Mouse (Mus musculus): ENCODE data around the gene 4931406C07Rik.

4931406C07Rik gene

DNA sequence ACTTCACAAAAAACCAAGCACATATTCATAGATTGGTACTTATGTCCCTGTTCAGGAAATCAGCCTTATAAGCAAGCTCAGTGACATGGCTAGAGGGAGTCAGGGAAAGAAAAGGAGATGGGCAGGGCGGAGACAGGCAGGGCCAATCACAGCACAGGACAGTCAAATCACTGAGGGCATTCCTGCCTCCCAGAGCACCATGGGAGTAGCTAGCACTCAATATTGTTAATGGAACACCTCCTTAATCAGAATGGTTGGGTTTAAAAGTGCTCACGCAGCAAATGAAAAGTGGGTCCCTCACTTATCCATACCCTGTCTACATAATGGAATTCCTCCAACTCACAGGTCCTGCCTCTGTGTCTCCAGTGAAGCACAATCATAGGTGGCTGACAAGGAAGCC lies 3.4 kb downstream of the 4931406C07Rik start:
- POLR2A ChIA-PET: interaction anchor here in 3 of 4 experiments (0.7 to 14.9 kb wide), 23 partner anchors 9 to 477 kb away, joined by 3 to 367 read pairs (median 4); partner anchors contain the start of genes Cep295 (in 3 of the 3) and Med17 (in 3 of the 3)

DNA sequence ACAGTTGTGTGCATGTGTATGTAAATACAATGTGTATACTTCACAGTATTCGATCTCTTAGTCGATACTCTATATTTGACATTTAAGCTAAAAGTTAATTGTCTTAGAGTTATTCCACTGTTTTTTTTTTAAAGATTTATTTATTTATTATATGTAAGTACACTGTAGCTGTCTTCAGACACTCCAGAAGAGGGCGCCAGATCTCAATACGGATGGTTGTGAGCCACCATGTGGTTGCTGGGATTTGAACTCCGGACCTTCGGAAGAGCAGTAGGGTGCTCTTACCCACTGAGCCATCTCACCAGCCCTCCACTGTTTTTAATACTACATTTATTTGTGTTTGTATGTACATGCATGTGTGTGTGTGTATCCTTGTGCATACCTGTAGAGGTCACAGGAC lies 4.2 kb downstream of the 4931406C07Rik start:
- ChIA-PET POLR2A (interaction anchor here in 3 of 4 experiments (0.7 to 14.9 kb wide), 14 partner anchors 11 to 517 kb away, joined by 3 to 367 read pairs (median 6); partner anchors contain the start of genes Cep295 (in 2 of the 3) and Med17 (in 2 of the 3)), CTCF (interaction anchor here in 1 of 4 experiments (1.0 to 1.8 kb wide), 4 partner anchors 17 to 60 kb away, joined by 3 to 9 read pairs (median 6); partner anchors contain the start of gene Cep295)

More for the DNA sequence above, 3.4 kb downstream of the 4931406C07Rik start:
- CTCF ChIA-PET: interaction anchor here in 3 of 4 experiments (0.6 to 1.8 kb wide), 6 partner anchors 15 to 577 kb away, joined by 3 to 9 read pairs (median 4); no protein-coding TSS in a partner anchor

- POLR2A ChIA-PET: interaction anchor here in 3 of 4 experiments (0.5 to 14.9 kb wide), 16 partner anchors 9 to 516 kb away, joined by 3 to 367 read pairs (median 4); partner anchors contain the start of genes Cep295 (in 2 of the 3) and Med17 (in 2 of the 3)
- CTCF ChIA-PET: interaction anchor here in 3 of 4 experiments (0.5 to 1.0 kb wide), 4 partner anchors 16 to 60 kb away, joined by 3 to 7 read pairs (median 4); partner anchors contain the start of gene Cep295 (in 1 of the 3)
Observed at GRCm38 (mm10) chr9:15301399-15301798, 4.8 kb downstream of the 4931406C07Rik start.

DNA sequence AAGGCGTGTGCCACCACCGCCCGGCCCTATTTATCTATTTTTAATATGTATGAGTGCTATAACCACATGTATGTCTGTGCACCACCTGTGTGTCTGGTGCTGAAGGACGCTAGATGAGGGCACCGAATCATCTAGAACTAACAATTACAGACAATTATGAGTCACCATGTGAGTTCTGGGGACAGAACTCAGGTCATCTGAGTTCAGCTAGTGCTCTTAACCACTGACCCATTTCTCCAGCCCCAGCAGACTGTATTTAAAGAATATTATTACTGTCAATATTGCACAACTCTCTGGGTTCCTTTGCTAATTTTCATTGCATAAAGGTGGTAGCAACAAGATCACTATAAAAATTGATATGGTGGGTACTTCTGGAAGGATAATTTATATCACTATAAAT lies 6.2 kb downstream of the 4931406C07Rik start:
- CTCF ChIA-PET: no interaction called here
- POLR2A ChIA-PET: interaction anchor here in 1 of 4 experiments (12.6 to 14.9 kb wide), 2 partner anchors 16 to 20 kb away, joined by 357 to 367 read pairs; partner anchors contain the start of gene Med17

DNA sequence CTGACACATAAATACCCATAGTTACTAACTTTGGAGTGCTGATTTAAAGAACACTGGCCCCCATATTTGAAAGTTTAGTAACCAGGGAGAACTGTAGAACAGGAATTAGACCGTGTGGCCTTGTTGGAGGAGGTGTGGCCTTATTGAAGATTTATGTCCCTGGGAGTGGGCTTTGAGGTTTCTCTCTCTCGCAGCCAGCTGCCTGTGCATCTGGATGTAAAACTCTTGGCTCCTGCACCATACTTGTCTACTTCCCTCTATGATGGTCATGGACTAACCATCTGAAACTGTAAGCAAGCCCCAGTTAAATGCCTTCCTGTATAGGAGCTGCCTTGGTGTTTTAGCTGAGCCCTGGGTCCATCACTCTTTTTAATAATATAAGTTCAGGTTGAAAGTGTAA lies 7.8 kb downstream of the 4931406C07Rik start:
- ChIA-PET CTCF (no interaction called here), POLR2A (interaction anchor here in 1 of 4 experiments (12.6 to 14.9 kb wide), 2 partner anchors 15 to 21 kb away, joined by 357 to 367 read pairs; partner anchors contain the start of gene Med17)

DNA sequence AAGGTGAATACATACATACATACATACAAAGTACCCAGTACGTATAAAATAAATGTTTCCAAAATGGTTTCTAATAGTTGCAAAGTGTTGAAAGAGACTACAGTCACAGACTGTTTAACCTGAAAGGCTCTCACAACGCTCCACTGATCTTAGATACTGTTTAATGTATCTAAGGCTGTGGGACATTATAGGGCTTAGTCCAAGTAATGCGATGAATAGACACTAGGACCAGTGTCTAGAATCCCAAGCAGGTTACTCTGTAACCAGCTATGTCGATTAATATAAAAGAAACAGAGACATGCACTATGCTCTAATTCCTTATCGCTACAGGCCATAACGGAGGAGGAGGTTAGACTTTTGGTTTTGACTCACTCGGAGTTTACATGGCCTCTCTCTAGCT lies 9.1 kb downstream of the 4931406C07Rik start:
- POLR2A ChIA-PET: interaction anchor here in 3 of 4 experiments (1.0 to 3.5 kb wide), 4 partner anchors 9 to 16 kb away, joined by 3 to 35 read pairs (median 14); partner anchors contain the start of genes 4931406C07Rik (in 3 of the 3), Taf1d (in 3 of the 3) and Med17 (in 1 of the 3)
- CTCF ChIA-PET: interaction anchor here in 1 of 4 experiments (0.6 kb wide), 1 partner anchor 1295 kb away, joined by 3 read pairs; no protein-coding TSS in a partner anchor

DNA sequence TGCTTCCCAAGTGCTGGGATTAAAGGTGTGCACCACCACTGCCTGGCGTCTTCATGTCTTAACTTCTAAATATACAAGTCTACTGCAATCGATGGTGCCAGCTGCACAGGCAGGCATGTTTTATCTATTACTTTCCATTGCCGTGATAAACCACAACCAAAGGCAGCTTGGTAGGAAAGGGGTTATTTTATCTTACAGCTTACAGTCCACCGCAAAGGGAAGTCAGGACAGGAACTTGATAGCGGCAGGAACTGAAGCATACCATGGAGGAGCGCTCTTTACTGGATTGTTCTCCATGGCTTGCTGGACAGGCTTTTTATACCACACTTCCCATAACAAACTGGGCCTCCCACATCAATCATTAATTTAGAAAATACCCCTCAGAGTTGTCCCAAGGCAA lies 17.0 kb downstream of the 4931406C07Rik start:
- POLR2A ChIA-PET: interaction anchor here in 2 of 4 experiments (0.9 to 18.6 kb wide), 7 partner anchors 9 to 46 kb away, joined by 3 to 367 read pairs (median 3); partner anchors contain the start of genes 4931406C07Rik (in 2 of the 2), Med17 (in 2 of the 2) and Taf1d (in 2 of the 2)
- CTCF ChIA-PET: interaction anchor here in 1 of 4 experiments (1.4 kb wide), 1 partner anchor 48 kb away, joined by 3 read pairs; no protein-coding TSS in a partner anchor

GRCm38 (mm10) chr9:15288402-15288801 lies 17.8 kb downstream of the 4931406C07Rik start:
- POLR2A ChIA-PET: interaction anchor here in 2 of 4 experiments (0.9 to 18.6 kb wide), 8 partner anchors 8 to 47 kb away, joined by 3 to 367 read pairs (median 4); partner anchors contain the start of genes 4931406C07Rik (in 2 of the 2), Med17 (in 2 of the 2) and Taf1d (in 2 of the 2)
- CTCF ChIA-PET: interaction anchor here in 3 of 4 experiments (0.6 to 1.4 kb wide), 6 partner anchors 14 to 1011 kb away, joined by 3 to 5 read pairs (median 3); no protein-coding TSS in a partner anchor

GRCm38 (mm10) chr9:15287846-15288245 lies 18.4 kb downstream of the 4931406C07Rik start:
- ChIA-PET POLR2A (interaction anchor here in 2 of 4 experiments (1.1 to 18.6 kb wide), 8 partner anchors 8 to 47 kb away, joined by 3 to 367 read pairs (median 4); partner anchors contain the start of genes 4931406C07Rik (in 2 of the 2), Med17 (in 2 of the 2) and Taf1d (in 2 of the 2)), CTCF (interaction anchor here in 3 of 4 experiments (0.6 to 1.4 kb wide), 5 partner anchors 15 to 1011 kb away, joined by 3 to 5 read pairs (median 3); no protein-coding TSS in a partner anchor)

DNA sequence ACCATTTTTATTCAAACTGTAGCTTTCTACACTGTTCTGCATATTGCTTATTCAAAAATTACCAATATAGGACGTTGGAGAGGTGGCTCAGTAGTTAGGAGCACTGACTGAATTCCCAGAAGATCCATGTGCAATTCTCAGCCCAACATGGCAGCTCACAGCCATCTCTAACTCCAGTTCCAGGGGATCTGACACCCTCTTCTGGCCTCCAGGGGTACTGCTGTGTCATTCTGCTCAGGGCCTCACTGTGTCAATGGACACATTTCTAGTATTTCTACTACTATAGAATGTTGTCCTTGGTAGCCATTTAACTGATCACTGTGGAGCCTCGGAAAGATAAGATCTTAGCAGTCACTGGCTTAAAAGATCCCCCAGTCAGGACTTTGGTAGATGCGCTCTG lies 20.8 kb downstream of the 4931406C07Rik start:
- POLR2A ChIA-PET: interaction anchor here (0.9 to 18.6 kb wide), 13 partner anchors 9 to 381 kb away, joined by 3 to 367 read pairs (median 6); partner anchors contain the start of genes Taf1d (in 4 of the 4), 4931406C07Rik (in 3 of the 4), Cep295 (in 1 of the 4) and Izumo1r (in 1 of the 4)

DNA sequence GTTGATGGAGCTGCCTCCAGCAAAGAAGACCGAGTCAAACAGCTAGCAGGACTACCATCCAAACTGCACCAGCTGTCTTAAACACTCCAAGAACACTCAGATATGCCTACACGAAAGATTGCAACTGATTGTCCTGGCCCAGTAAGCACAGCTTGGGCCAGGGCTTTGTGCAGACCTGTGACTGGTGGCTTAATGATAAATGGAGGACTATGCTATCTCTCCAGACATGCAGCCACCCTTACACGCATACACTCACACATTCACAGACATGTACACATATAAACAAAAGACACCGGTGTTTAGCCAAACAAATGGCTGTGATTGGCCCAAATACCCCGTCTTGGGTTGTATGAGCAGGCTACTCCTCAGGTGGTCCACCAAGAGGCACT lies 25.8 kb downstream of the 4931406C07Rik start:
- POLR2A ChIA-PET: interaction anchor here (0.6 to 18.6 kb wide), 34 partner anchors 8 to 780 kb away, joined by 3 to 367 read pairs (median 6); partner anchors contain the start of genes 4931406C07Rik (in 4 of the 4), Taf1d (in 4 of the 4), Ankrd49 (in 1 of the 4) and Cwc15 (in 1 of the 4)
- CTCF ChIA-PET: no interaction called here

More for the DNA sequence above, 20.8 kb downstream of the 4931406C07Rik start:
- CTCF ChIA-PET: interaction anchor here in 3 of 4 experiments (0.6 to 1.6 kb wide), 11 partner anchors 8 to 595 kb away, joined by 3 to 16 read pairs (median 5); partner anchors contain the start of gene Taf1d (in 1 of the 3)

DNA sequence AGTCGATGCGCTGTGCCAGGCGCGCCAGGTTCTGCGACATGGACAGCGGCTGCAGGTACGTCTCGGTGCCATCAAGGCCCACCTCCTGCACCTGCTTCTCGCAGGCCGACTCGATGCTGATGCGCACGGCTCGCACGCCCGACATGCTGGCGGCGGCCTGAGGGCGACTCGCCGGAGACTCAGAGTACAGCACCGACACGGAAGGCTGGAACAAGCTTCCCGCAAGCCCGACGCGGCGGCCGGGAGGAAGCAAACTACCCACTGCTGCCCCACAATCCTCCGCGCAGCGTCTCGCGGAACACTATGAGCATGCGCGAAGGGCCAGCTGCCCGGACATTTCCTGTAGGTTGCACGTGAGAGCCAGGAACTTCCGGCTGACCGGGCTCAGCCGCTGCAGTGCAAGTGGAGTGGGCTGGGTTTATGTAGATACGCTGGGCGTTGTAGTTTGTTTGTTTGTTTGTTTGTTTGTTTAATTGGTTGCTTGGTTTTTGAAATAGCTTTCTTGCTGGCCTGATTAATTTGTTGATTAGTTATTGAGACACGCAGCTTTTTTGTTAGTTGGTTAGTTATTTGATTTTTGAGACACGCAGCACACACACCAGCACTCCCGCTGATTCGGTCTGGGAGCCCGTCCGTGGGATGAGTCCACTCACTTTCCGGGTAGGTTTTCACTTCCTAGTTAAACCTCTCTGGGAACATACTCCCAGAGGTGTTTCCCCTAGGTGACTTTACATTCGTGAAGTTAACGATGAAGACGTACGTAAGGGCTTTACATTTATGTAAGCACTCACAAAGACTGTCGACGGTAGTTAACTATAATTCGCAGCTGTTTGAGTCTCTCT lies 26.4 kb downstream of the 4931406C07Rik start, which contains the start of gene Med17:
Gene Med17, minus strand, starts transcription at position 283 of the 842 bp plus-strand sequence.
- CTCF ChIA-PET: interaction anchor here in 1 of 4 experiments (0.6 kb wide), 1 partner anchor 600 kb away, joined by 4 read pairs; no protein-coding TSS in a partner anchor
- POLR2A ChIA-PET: interaction anchor here (0.6 to 18.6 kb wide), 53 partner anchors 9 to 780 kb away, joined by 3 to 367 read pairs (median 4); partner anchors contain the start of genes 4931406C07Rik (in 4 of the 4), Taf1d (in 4 of the 4), Cep295 (in 3 of the 4) and Ankrd49 (in 1 of the 4)

DNA sequence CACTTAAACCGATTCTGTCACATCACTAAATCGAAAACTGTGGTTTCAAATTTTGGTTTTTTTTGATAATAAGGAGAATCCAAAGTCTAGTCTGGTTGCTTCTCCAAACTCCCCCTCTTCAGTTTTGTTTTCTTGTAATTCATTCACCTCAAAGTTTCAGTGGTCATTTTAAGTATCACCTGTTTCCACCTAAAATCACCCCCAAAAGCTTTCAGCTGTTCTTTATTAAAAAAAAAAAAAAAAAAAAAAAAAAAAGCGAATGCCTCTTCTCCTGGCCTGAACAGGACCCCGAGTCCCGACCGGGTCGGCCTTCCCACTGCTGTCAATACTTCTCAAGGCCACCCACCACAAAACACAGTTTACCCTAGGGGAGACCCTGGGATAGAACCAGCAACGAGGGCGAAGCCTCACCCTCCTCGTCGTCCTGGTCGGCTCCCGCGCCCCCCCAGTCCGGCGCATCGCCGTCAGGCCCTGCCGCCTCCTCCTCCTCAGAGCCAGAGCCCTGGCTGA lies 27.1 kb downstream of the 4931406C07Rik start:
- CTCF ChIA-PET: interaction anchor here in 1 of 4 experiments (0.6 kb wide), 1 partner anchor 601 kb away, joined by 4 read pairs; no protein-coding TSS in a partner anchor
- POLR2A ChIA-PET: interaction anchor here (0.6 to 18.6 kb wide), 48 partner anchors 9 to 1750 kb away, joined by 3 to 367 read pairs (median 4); partner anchors contain the start of genes 4931406C07Rik (in 4 of the 4), Taf1d (in 4 of the 4), Cep295 (in 2 of the 4) and Cwc15 (in 1 of the 4)

GRCm38 (mm10) chr9:15278343-15278742 lies 27.9 kb downstream of the 4931406C07Rik start:
- ChIA-PET POLR2A (interaction anchor here in 2 of 4 experiments (0.8 to 18.6 kb wide), 8 partner anchors 10 to 79 kb away, joined by 3 to 367 read pairs (median 9); partner anchors contain the start of genes 4931406C07Rik (in 2 of the 2), Taf1d (in 2 of the 2) and Cep295 (in 1 of the 2)), CTCF (interaction anchor here in 1 of 4 experiments (0.6 kb wide), 1 partner anchor 1002 kb away, joined by 3 read pairs; no protein-coding TSS in a partner anchor)

DNA sequence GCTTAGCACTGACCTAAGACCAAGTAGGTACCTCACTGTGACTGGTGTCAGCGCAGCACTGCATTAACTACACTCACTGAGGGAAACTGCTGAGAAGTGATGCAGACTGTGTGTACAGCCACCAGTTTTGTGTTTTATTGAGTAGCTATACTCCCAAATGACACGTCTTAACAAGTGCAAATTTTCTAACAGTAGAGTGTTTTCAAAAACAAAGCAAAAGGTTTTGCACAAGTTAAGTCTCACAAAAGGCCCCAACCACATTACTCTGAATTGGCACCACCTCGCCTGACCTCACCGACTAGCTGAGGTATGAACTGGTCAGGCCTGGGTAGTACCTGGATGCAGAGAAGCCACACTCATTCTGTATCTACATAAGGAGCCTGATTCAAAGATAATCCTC lies 29.4 kb downstream of the 4931406C07Rik start:
- CTCF ChIA-PET: interaction anchor here in 2 of 4 experiments (0.5 to 0.7 kb wide), 2 partner anchors 9 to 71 kb away, joined by 3 to 4 read pairs; no protein-coding TSS in a partner anchor
- POLR2A ChIA-PET: interaction anchor here in 3 of 4 experiments (0.8 to 18.6 kb wide), 14 partner anchors 8 to 81 kb away, joined by 3 to 367 read pairs (median 6); partner anchors contain the start of genes 4931406C07Rik (in 2 of the 3), Taf1d (in 2 of the 3) and Cep295 (in 1 of the 3)

DNA sequence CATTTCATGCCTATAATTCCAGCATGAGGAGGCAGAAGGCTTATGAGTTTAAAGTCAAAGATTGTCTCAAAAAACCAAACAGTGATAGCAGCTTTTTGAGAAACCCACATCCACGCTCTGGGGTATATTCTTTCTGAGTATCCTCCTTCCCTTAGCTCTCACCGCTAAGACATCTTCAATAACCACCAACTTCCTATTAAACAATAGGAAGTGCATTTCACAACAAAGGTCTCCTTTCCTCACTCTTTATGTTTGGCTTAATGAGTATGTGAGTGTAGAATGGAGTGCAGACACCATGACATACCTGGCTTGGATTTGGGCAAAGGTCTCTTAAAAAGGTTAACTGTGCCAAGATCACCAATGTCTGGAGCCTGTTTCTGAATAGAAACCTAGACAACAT lies 32.3 kb downstream of the 4931406C07Rik start:
- ChIA-PET CTCF (interaction anchor here in 1 of 4 experiments (0.6 kb wide), 1 partner anchor 116 kb away, joined by 3 read pairs; no protein-coding TSS in a partner anchor), POLR2A (interaction anchor here in 2 of 4 experiments (0.9 to 6.9 kb wide), 7 partner anchors 11 to 43 kb away, joined by 3 to 56 read pairs (median 4); partner anchors contain the start of genes 4931406C07Rik (in 2 of the 2) and Taf1d (in 2 of the 2))

Data from embryonic stem cell, embryonic (primary cell).